Mouse (Mus musculus): Measurements from ENCODE around the gene Adgra3.

The Adgra3 gene

DNA sequence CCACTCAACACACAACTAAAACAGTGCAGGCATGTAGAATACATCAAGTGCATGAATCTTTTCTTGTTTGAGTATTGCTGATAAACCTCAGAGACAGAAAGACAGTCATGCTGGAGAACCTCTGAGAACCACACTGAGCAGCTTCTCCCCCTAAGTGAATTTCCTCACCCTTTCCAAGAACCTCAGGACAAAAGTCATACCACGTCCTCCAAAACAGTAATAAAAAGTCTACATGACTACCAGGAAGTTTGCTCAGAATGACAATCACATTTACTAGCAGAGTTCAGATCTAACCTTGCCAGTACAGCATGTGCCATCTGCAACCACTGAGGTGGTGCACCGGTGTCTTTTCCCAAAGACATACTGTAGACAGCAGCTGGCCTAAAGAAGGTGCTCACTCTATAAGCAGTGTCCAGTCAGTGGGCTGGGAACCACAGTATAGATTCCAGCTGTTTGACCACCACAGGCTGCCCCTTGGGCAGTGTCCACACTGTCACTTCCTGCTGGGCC, 27.0 kb downstream of the Adgra3 start:
- no peak for DNase-seq

- DNase-seq: peak in 1 of 2 experiments; percentile 30
Measured at GRCm38 (mm10) chr5:50031288-50031687, 27.5 kb downstream of the Adgra3 start.

GRCm38 (mm10) chr5:50029662-50030061, 29.1 kb downstream of the Adgra3 start:
- no peak for DNase-seq

DNA sequence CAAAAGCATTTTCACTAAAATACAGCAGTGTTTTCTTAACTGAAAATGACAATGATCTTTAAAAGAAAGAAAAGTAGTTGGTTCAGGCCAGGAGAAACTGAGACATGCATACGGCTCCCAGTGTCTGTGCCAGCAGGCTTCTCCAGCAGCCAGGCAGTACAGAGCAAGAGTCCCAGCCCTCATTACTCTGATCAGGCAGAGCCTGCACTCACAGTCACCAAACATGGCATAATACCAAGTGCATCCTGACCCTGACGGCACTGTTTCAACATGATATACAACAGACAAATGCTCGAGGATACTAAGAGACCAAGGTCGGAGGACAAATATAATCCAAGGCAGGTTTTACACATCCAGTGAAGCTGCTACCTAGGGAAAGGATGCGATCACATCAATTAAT, 31.2 kb downstream of the Adgra3 start:
- DNase-seq: no peak

- no peak for DNase-seq
Measured at GRCm38 (mm10) chr5:50027001-50027400, 31.8 kb downstream of the Adgra3 start.

- no peak for DNase-seq
Measured at GRCm38 (mm10) chr5:50026148-50026547, 32.7 kb downstream of the Adgra3 start.

GRCm38 (mm10) chr5:50024097-50024496, 34.7 kb downstream of the Adgra3 start:
- DNase-seq: no peak

GRCm38 (mm10) chr5:50015987-50016587, 42.7 kb downstream of the Adgra3 start:
- no peak for DNase-seq

- no peak for DNase-seq
Measured at GRCm38 (mm10) chr5:50015147-50015697, 43.6 kb downstream of the Adgra3 start.

- no peak for DNase-seq
Measured at GRCm38 (mm10) chr5:50014658-50015057, 44.1 kb downstream of the Adgra3 start.

DNA sequence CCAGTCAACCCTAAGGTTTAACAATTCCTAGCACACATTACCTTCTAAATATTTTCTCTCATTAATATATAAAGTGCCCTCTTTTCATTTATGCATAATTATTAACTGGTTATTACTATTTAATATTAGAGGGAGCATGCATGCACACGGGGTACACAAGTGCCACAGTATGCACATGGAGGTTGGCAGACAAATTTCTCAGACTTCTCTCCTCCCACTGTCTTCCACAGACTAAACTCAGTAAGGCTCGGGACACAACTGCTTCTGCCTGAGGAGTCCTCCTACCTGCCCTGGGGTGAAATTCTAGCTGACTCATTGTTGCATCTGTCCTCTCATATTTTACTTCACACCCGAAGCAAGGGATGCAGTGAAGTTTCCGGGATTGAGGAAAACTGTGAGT, 44.8 kb downstream of the Adgra3 start:
- DNase-seq: no peak

- no peak for DNase-seq
Measured at GRCm38 (mm10) chr5:50008841-50009240, 50.0 kb downstream of the Adgra3 start.

DNA sequence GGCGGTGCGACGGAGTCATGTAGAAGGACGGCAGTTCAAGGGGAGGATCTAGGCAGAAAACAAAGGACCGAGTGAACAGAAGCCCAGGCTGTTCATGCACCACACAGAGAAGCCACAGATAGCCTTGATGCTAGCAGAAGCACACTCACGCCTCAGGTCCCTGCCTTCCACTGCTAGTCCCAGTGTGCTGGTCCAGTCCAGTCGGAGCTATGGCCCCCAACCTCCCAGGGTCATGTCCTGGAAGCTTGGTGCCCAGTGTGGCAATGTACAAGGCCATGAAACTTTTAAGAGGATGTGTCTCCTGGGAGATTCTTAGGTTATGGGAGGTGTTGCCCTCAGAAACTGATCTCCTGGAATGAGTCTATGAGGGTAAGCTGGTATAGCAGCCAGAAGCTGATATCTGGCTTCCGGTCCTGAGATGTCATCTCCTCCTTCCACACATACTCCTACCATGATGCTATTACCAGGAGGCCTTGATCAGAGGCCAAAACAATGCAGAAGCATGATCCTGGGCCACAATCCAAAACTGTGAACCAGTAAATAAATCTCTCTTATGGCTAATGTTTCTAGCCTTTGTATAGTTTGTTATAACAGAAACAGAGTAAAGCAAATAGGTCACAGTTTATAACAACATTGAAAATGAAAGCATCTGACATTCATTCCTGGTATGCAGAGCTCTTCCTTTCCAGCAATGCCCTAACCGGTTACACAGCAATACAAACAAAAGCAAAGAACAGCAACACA, 51.7 kb downstream of the Adgra3 start:
- DNase-seq: no peak

GRCm38 (mm10) chr5:50002269-50002668, 56.5 kb downstream of the Adgra3 start:
- no peak for DNase-seq

DNA sequence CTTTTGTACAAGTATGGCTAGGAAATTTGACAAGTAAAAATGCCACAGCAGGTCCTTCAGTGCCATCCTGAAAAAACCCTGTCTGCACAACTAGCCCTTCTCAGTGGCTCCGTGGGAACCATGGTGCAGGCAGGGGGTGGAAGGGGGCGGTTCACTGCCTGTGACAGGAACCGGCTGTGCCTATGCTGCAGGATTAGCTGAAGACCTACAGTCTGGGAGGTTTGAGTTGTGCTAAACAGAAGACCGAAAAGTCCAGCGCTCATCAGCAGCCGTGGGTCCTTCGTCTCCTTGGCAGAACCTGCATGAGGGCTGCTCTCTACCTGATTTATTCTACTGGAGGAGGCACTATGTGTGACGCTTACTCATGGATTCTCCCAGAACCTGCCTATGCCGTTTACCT, 59.0 kb downstream of the Adgra3 start:
- DNase-seq: no peak

- no peak for DNase-seq
Measured at GRCm38 (mm10) chr5:49997019-49997418, 61.8 kb downstream of the Adgra3 start.

DNA sequence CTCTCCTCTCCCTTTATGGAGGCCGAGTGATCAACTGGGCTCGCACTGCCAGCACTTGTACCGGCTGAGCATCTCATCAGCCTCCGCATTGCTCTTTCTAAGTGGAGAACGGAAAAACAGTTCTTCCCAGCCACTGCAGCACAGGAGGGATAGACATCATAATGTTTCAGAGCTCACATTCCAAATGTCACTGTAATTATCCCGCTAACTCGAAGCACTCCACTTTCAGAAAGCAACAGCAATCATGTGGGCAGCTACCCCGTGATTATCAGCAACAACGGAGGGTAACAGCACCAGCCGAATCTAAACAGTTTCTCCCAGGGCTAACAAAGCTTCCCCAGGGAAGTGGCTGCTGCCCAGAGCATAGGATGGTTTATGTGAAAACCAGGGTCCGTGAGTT, 62.3 kb downstream of the Adgra3 start:
- DNase-seq: no peak

GRCm38 (mm10) chr5:49990737-49991323, 68.0 kb downstream of the Adgra3 start:
- DNase-seq: no peak

DNA sequence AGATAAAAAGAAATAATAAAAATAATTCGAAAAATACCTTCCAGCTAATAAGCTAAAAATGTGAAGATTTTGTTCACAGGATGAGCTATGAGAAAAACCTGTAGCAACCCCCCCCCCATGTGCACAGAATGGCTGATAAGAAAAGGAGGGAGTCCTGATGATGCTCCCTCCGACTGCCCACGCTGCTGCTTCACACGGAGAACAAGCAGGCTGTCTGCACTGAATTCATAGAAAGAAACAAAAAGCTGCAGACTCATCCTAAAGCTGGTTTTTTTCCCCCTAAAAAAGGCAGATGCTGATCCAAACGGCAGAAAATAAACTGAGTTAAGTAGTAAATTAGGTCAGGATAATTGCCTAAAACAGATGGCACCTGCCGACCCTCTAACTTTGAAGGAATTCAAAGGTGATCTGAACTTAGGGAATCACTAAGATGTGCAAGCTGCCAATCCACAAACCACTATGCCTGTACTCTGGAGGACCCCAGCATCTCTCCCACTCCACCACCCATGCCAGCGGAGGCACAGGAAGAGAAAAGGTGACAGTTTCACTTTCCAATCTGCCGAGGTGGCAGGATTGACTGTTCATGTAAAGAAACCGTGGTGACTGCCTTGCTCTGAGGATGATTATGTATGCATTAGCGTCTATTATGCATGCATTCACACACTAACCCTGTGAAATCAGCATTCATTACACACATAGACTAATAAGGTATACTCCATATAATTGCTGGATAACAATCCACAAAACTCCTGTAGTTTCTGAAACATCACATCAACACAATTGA, 70.6 kb downstream of the Adgra3 start:
- DNase-seq: no peak

DNA sequence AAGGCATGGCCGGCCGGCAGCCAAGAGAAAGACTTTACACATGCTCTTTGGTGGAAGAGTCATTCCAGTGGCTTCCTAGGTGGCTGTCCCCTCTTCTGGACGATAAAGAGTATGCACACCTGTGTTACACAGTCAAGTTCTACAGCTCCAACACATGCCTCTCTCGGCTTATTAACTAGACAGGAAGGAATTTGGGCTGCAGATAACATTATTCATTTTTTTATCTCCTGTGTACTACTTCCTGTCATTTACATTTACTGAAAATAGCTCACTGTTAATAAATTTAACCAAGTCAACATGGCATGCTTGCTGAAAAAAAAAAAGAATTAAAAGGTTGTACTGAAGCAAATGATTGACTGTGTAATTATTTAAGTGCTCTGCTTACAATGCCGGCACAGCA, 78.1 kb downstream of the Adgra3 start:
- no peak for DNase-seq

DNA sequence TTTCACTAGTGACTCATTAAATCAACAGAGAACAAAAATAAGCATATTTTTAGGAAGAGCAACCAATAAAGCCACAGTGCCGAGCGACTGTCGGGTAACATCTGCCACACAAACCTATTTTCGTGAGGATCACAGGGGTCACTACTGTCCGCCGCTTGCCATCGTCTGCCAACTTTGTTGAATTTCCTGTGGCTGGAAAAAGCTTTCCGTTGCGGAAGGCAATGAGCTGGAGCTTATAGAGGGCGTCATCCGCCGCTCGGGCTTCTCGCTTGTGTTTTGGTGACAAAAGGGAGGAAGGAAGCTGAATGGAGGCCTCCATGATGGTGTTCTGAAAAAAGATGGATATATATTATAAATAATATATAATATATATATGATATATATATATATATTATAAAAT, 79.6 kb downstream of the Adgra3 start:
- DNase-seq: no peak

DNA sequence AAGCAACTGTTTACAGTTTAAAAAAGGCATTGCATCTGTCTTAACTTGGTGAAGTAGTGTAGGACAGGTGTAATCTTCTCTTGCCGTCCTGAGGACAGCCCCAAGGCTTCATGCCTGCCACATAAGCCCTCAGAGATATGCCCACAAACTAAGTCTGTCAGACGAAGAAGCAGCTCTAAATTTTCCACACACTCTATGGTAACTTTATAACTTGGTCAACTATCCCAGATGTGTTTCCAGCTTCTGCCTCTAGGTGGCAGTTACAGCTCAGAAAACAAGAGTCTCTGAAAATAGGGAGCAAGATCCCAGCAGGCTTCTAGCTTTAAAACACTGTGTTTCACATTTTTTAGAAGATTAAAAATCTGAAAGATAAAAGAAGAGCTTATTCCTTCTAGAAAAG, 82.8 kb downstream of the Adgra3 start:
- peak; percentile 49 to 77 for DNase-seq

GRCm38 (mm10) chr5:49974211-49974610, 84.6 kb downstream of the Adgra3 start:
- no peak for DNase-seq
